Mouse (Mus musculus) erythroblast, embryonic 14.5 days (primary cell): ENCODE measurements around the gene Pnliprp2.

ENCODE experiments used
- GATA1 ChIP-seq: IDR thresholded peaks from 2 replicates; pipeline ENCODE4 v1.6.1; 2012; ENCODE audit warnings: low read length, inconsistent platforms, mixed read lengths
- TAL1 ChIP-seq: IDR thresholded peaks from 3 replicates; pipeline ENCODE4 v1.6.1; 2012; ENCODE audit warnings: low read length, inconsistent platforms, mixed read lengths

- no peak for TF ChIP-seq GATA1
- TF ChIP-seq TAL1, result no peak
Observed at GRCm38 (mm10) chr19:58789194-58789593, 29.7 kb downstream of the Pnliprp2 start.
